ENCODE assay signal across 11 mouse cellular contexts in genomic region chr8:83573140-83573875, GRCm38 (mm10). TPM values are rescaled to one million over a fixed set of nuclear protein-coding genes. Genes with fewer than 3 reads are reported as not detected.
DNase-seq lines count a peak whose midpoint lies in the region; TF ChIP-seq lines count a peak whose summit lies in the region.
"Had no signal": no experiment of that assay in that cellular context is flagged by ENCODE, and none has a peak within 500 bp of the region (broad histone marks: within the 10 kb centered on the region; RNA-seq: fewer than 3 reads in every experiment).

No protein-coding gene starts in this region.

- DNase-seq in adrenal gland, adult (ENCODE audit: inconsistent age in 2 of 2, low spot score in 1 of 2) = peak; percentile 23 to 52
- no peak for DNase-seq in adrenal gland, postnatal 25 days
- peak in 1 of 2 experiments; percentile 35 for DNase-seq in left cerebral cortex, adult 2 months (ENCODE audit: extremely low spot score in 1 of 2, low spot score in 2 of 2)
- DNase-seq in left cerebral cortex, postnatal 36 days (ENCODE audit: low spot score in 2 of 2) = no peak
- peak; percentile 58 to 69 for DNase-seq in heart, adult 9 months (ENCODE audit: low spot score in 2 of 2)
- DNase-seq in liver, adult 2 months (ENCODE audit: extremely low read depth, low read depth, low spot score) = no peak
- peak; percentile 52 to 71 for DNase-seq in spleen, adult 2 months (ENCODE audit: low read depth in 1 of 2, low spot score in 2 of 2)
- DNase-seq in ovary, postnatal 36 days (ENCODE audit: low spot score) = no peak

- H3K27ac ChIP-seq in left cerebral cortex, adult 2 months = peak overlapping the region; percentile 20
- H3K27ac ChIP-seq in liver, adult 2 months (replicated peaks; ENCODE audit: insufficient read depth, low read depth, low read length) = no peak overlapping the region
- peak overlapping the region; percentile 98 for H3K27ac ChIP-seq in spleen, adult 2 months (ENCODE audit: insufficient read depth, low read length)

- H3K4me1 ChIP-seq in liver, adult 2 months (ENCODE audit: control insufficient read depth, insufficient read depth, low read length) = peaks cover 10% of the 10 kb centered on the region
- H3K4me1 ChIP-seq in spleen, adult 2 months (ENCODE audit: control insufficient read depth, insufficient read depth, insufficient read length) = peaks cover 14% of the 10 kb centered on the region

- H3K79me2 ChIP-seq in liver, adult 2 months (ENCODE audit: control insufficient read depth, insufficient read depth, low read length) = peaks cover 49% of the 10 kb centered on the region

- H3K36me3 ChIP-seq in liver, adult 2 months (ENCODE audit: control insufficient read depth, insufficient read depth, low read length) = no peaks in the 10 kb centered on the region; the same call in 1 of the 2 replicates
- peaks cover 6% of the 10 kb centered on the region for H3K36me3 ChIP-seq in spleen, adult 2 months (ENCODE audit: control insufficient read depth, insufficient read depth, low read length)

- TF ChIP-seq POLR2A in liver, adult 2 months (IDR thresholded peaks at IDR 0.05; ENCODE audit: extremely low read depth, insufficient read depth, low read length) = no peak
- TF ChIP-seq POLR2A in spleen, adult 2 months (IDR thresholded peaks at IDR 0.05; ENCODE audit: low read depth, low read length) = peak; percentile 64

- TF ChIP-seq CTCF in left cerebral cortex, adult 2 months (IDR thresholded peaks at IDR 0.05) = peak; percentile 23
- TF ChIP-seq CTCF in liver, adult 2 months (IDR thresholded peaks at IDR 0.05; ENCODE audit: low read depth, low read length) = peak; percentile 40
- TF ChIP-seq CTCF in spleen, adult 2 months (IDR thresholded peaks at IDR 0.05; ENCODE audit: extremely low read depth, insufficient read depth, insufficient read length, insufficient replicate concordance) = no peak

- H3K9ac ChIP-seq in liver, adult 2 months (ENCODE audit: low read depth, low read length) = no peak overlapping the region

- WGBS in liver, adult 2 months = 61% methylated on average over 18 of the region's 18 CpGs
- WGBS in spleen, adult 2 months = 40% methylated on average over 18 of the region's 18 CpGs

- H3K4me3 ChIP-seq in left cerebral cortex, adult 2 months = no peak overlapping the region
- no peak overlapping the region for H3K4me3 ChIP-seq in liver, adult 2 months (ENCODE audit: insufficient read depth, low read depth, low read length)
- H3K4me3 ChIP-seq in spleen, adult 2 months (ENCODE audit: extremely low read depth, insufficient read depth, insufficient read length) = peak overlapping the region; percentile 72

- H3K27me3 ChIP-seq in liver, adult 2 months (ENCODE audit: control insufficient read depth, insufficient read depth, low read length) = no peaks in the 10 kb centered on the region
- no peaks in the 10 kb centered on the region for H3K27me3 ChIP-seq in spleen, adult 2 months (ENCODE audit: control insufficient read depth, insufficient read depth, low read length)

- intact Hi-C loops in left cerebral cortex, adult 2 months (cut with DNase I) = no loop called here
- intact Hi-C loops in left cerebral cortex, postnatal 36 days (cut with DNase I) = no loop called here

RNA-seq across cellular contexts. Expression of gene Ndufb7, which starts 6.8 kb away (rescaled TPM):
- 223 and 229 TPM in 2 replicates for total RNA-seq in adrenal gland, postnatal 25 days (2021)
- 100 to 1,000 TPM; 144 to 147 TPM for total RNA-seq in left cerebral cortex, adult 2 months (2021)
- 100 to 1,000 TPM; 134 to 156 TPM for total RNA-seq in left cerebral cortex, postnatal 36 days (2021)
- 190 and 193 TPM in 2 replicates for total RNA-seq in liver, adult 2 months (2014; rRNA removed)
- polyA plus RNA-seq in liver, adult 2 months (2012; rRNA removed) = 297 and 359 TPM in 2 replicates
- 169 and 246 TPM in 2 replicates for polyA plus RNA-seq in spleen, adult 2 months (2012; rRNA removed)

RNA-seq across cellular contexts. Expression of gene Tecr, which starts 34.5 kb away (rescaled TPM):
- total RNA-seq in adrenal gland, postnatal 25 days (2021) = 582 and 661 TPM in 2 replicates
- total RNA-seq in left cerebral cortex, adult 2 months (2021) = 100 to 1,000 TPM; 572 to 605 TPM
- total RNA-seq in left cerebral cortex, postnatal 36 days (2021) = 100 to 1,000 TPM; 564 to 620 TPM
- total RNA-seq in liver, adult 2 months (2014; rRNA removed) = 108 and 130 TPM in 2 replicates
- 647 and 677 TPM in 2 replicates for polyA plus RNA-seq in liver, adult 2 months (2012; rRNA removed)
- polyA plus RNA-seq in spleen, adult 2 months (2012; rRNA removed) = 309 and 381 TPM in 2 replicates

RNA-seq across cellular contexts. Expression of gene Dnajb1, which starts 34.7 kb away (rescaled TPM):
- total RNA-seq in adrenal gland, postnatal 25 days (2021) = 27.7 and 28.0 TPM in 2 replicates
- total RNA-seq in left cerebral cortex, adult 2 months (2021) = 10 to 100 TPM; 50.1 to 71.0 TPM
- 10 to 100 TPM; 49.4 to 54.2 TPM for total RNA-seq in left cerebral cortex, postnatal 36 days (2021)
- 8.3 and 12.4 TPM in 2 replicates for total RNA-seq in liver, adult 2 months (2014; rRNA removed)
- 17.0 and 18.2 TPM in 2 replicates for polyA plus RNA-seq in liver, adult 2 months (2012; rRNA removed)
- polyA plus RNA-seq in spleen, adult 2 months (2012; rRNA removed) = 24.9 and 30.8 TPM in 2 replicates

RNA-seq across cellular contexts. Expression of gene Olfr370, which starts 37.7 kb away (rescaled TPM):
- not detected in 2 replicates for total RNA-seq in adrenal gland, postnatal 25 days (2021)
- total RNA-seq in left cerebral cortex, adult 2 months (2021) = not detected
- not detected for total RNA-seq in left cerebral cortex, postnatal 36 days (2021)
- total RNA-seq in liver, adult 2 months (2014; rRNA removed) = not detected in 2 replicates
- not detected in 2 replicates for polyA plus RNA-seq in liver, adult 2 months (2012; rRNA removed)
- polyA plus RNA-seq in spleen, adult 2 months (2012; rRNA removed) = not detected in 2 replicates
- total RNA-seq: left cerebral cortex, postnatal 25 days had no signal
- polyA plus RNA-seq: cortical plate, adult 2 months; stomach, embryonic 14.5 days had no signal

Comparison
In these comparisons a context has a peak if more than half of its experiments do, and no peak if none do; other contexts are left out.
1. DNase-seq: peak in adrenal gland, adult (2 of 2), heart, adult 9 months (2 of 2) and spleen, adult 2 months (2 of 2); none in adrenal gland, postnatal 25 days (single experiment), left cerebral cortex, postnatal 36 days (0 of 2), liver, adult 2 months (single experiment) and ovary, postnatal 36 days (single experiment).